Mouse (Mus musculus) small intestine, adult 2 months (tissue): Measurements from ENCODE around the gene Hhat. TPM values are rescaled to one million over a fixed set of nuclear protein-coding genes. Genes with fewer than 3 reads are reported as not detected.

Source experiments
- H3K27ac ChIP-seq: fragments of 200-500 bp; 2 replicates; pipeline ENCODE4 v1.5.1; 2012; ENCODE audit warnings: low read depth, low read length, control low read depth, inconsistent platforms; ENCODE audit not compliant: insufficient read depth
- H3K27me3 ChIP-seq: fragments of 200-500 bp; 2 replicates; pipeline ENCODE4 v1.6.1; 2012; ENCODE audit warnings: mild to moderate bottlenecking, moderate library complexity, low read length, inconsistent platforms; ENCODE audit not compliant: control insufficient read depth, insufficient read depth
- H3K36me3 ChIP-seq: fragments of 200-500 bp; 2 replicates; pipeline ENCODE4 v1.6.1; 2012; ENCODE audit warnings: mild to moderate bottlenecking, low read length, control low read depth, inconsistent platforms; ENCODE audit not compliant: control insufficient read depth, insufficient read depth
- H3K4me1 ChIP-seq: fragments of 200-500 bp; 2 replicates; pipeline ENCODE4 v1.6.1; 2012; ENCODE audit warnings: low read length, inconsistent platforms, mixed read lengths; ENCODE audit not compliant: control insufficient read depth, insufficient read depth, insufficient read length
- H3K4me3 ChIP-seq: fragments of 200-500 bp; 2 replicates; pipeline ENCODE4 v1.5.1; 2012; ENCODE audit warnings: low read depth, mild to moderate bottlenecking, control low read depth, inconsistent platforms, low read length, moderate library complexity
- CTCF ChIP-seq: fragments of 200-500 bp; IDR thresholded peaks from 2 replicates; pipeline ENCODE4 v1.5.1; 2012; ENCODE audit warnings: low read depth, mild to moderate bottlenecking, control low read depth, inconsistent platforms, low read length, moderate library complexity, mixed read lengths; ENCODE audit not compliant: insufficient replicate concordance, insufficient read length; ENCODE audit errors: extremely low read depth
- POLR2A ChIP-seq: fragments of 200-500 bp; IDR thresholded peaks from 2 replicates; pipeline ENCODE4 v1.6.1; 2012; ENCODE audit warnings: low read depth, mild to moderate bottlenecking, control low read depth, inconsistent platforms, low read length, moderate library complexity
- WGBS: fragments of 180-500 bp; shearing (Covaris S2); methylation state at CpG from one replicate; pipeline ENCODE4 v1.1.7; 2018; 5-methylcytosine and 5-hydroxymethylcytosine counted together
- polyA plus RNA-seq: library from polyadenylated mRNA; depleted of rRNA; stranded (reverse); fragments of >200 nt; gene quantifications from 2 replicates; pipeline ENCODE4 v1.2.3, GENCODE M21; 2012

The Hhat gene
- polyA plus RNA-seq, 1 experiment, result 3.1 TPM

DNA sequence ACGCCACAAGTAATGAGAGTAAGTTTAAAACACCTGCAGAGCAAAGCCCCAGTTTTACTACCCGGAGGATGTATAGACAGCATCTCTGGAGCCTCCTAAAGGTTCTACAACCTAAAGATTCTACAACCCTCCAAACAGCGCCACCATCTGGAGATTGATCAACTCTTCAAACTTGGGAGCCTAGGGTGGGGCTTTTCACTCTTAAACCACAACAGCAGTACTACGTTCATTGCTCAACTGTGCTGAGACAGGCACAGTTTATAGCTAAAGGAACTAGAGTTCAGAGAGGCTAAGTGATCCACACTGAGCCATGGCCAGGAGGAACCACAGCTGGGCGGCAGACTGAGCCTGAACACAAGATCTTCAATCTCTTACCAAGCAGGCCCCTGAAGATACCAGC lies 107.9 kb downstream of the Hhat start:
- H3K4me1 ChIP-seq, result no peaks in the 10 kb centered on the region
- no peaks in the 10 kb centered on the region for H3K27me3 ChIP-seq
- no peak overlapping the region for H3K4me3 ChIP-seq
- TF ChIP-seq POLR2A (no peak), CTCF (no peak)
- no peak overlapping the region for H3K27ac ChIP-seq
- WGBS, result 81% methylated on average over 5 of the region's 5 CpGs
- no peaks in the 10 kb centered on the region for H3K36me3 ChIP-seq

DNA sequence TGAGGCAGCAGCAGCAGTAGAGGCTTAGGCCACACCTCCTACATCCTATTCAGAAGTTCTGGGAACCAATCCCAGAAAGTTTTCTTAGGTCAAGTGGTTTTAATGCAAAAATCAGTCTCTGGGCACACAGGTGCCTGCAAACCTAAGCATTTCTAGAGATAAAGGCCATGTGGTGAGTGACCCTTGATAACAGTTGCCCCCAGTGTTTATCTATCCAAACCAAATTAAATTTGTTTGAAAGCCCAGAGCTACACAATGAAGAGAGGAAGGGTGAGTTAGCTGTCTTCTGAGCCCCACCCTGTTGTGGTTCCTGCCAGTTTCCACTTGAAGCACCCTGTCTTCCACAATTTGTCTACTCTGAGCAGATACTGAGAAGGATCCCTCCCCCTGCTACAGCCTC lies 109.4 kb downstream of the Hhat start:
- H3K36me3 ChIP-seq, result no peaks in the 10 kb centered on the region
- no peak overlapping the region for H3K27ac ChIP-seq
- H3K4me3 ChIP-seq, result no peak overlapping the region
- TF ChIP-seq CTCF, result no peak
- no peak for TF ChIP-seq POLR2A
- H3K4me1 ChIP-seq, result no peaks in the 10 kb centered on the region
- no peaks in the 10 kb centered on the region for H3K27me3 ChIP-seq

DNA sequence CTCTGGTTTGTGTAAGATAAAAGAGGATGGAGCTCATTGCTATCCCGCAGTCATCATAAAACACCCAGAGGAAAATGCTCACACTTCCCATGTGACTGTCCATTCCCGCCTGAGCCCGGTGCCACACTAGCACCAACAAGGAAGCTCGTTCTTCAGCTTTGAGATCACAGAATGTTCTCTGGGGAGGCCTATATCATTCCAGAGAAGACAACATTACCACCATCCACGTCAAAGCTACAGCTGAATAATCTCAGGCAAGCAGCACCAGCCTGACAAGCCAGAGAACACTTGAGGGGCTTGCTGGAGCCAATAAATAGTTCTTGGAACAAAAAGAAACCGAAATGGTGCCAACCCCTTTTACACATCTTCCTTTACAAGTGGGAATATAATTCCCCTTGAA lies 113.6 kb downstream of the Hhat start:
- H3K27ac ChIP-seq, result no peak overlapping the region
- TF ChIP-seq CTCF (no peak), POLR2A (no peak)
- 76% methylated on average over 6 of the region's 6 CpGs for WGBS

DNA sequence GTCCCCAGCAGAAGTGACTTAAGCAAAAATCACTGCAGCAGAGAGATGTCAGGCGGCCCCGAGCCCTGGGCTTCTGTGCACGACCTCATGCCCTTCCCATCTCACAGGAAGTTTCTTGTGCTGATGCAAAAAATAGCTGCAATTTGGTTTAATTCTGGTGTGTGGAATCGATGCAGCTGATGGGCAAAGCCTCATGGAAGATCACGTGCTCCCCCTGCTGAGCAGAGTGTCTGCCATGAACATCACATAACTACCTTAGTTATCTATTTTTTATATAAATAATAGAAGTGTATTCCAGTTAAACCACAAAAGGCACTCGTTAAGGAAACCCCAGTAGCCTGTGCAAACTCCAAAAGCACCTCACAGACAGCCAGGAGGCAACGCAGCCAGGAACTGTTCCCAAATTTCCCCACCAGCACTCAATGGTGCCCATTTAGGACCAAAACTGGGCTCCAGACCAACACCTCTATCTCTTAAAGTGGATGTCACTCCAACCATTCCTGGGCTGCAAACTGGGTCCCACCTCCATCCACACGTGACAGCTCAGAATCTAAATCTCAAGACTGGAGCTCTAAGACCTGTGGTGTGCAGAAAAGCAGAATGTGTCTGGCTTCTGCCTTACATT lies 118.9 kb downstream of the Hhat start:
- no peak overlapping the region for H3K4me3 ChIP-seq
- H3K4me1 ChIP-seq, result no peaks in the 10 kb centered on the region
- no peaks in the 10 kb centered on the region for H3K36me3 ChIP-seq
- H3K27me3 ChIP-seq, result no peaks in the 10 kb centered on the region
- 81% methylated on average over 8 of the region's 8 CpGs for WGBS
- H3K27ac ChIP-seq, result no peak overlapping the region
- no peak for TF ChIP-seq CTCF
- no peak for TF ChIP-seq POLR2A

More for the DNA sequence above, 113.6 kb downstream of the Hhat start:
- Histone ChIP-seq H3K4me3 (no peak overlapping the region), H3K27me3 (no peaks in the 10 kb centered on the region), H3K36me3 (no peaks in the 10 kb centered on the region), H3K4me1 (no peaks in the 10 kb centered on the region)

DNA sequence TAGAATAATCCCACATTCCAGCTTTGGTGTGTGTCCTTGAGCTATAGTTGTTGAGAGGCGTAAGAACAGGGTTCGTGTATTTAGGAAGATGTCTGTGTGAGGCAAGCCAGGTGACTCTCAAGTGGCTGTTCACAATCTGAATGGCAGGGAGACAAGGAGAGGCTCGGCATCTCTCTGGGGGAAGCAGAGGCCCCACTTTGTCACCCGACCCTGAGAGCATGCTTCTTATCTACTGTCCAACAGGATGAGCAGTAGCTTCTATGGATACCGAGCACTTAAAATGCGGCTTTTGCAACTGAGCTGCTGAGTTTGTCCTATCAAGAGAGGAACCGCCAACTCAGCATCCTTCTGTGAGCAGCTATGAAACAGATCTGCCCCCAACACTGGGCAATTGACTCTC lies 120.4 kb downstream of the Hhat start:
- H3K27me3 ChIP-seq, result no peaks in the 10 kb centered on the region
- H3K27ac ChIP-seq, result no peak overlapping the region
- no peaks in the 10 kb centered on the region for H3K36me3 ChIP-seq
- TF ChIP-seq POLR2A (no peak), CTCF (no peak)
- H3K4me1 ChIP-seq, result no peaks in the 10 kb centered on the region
- 79% methylated on average over 7 of the region's 7 CpGs for WGBS
- no peak overlapping the region for H3K4me3 ChIP-seq

DNA sequence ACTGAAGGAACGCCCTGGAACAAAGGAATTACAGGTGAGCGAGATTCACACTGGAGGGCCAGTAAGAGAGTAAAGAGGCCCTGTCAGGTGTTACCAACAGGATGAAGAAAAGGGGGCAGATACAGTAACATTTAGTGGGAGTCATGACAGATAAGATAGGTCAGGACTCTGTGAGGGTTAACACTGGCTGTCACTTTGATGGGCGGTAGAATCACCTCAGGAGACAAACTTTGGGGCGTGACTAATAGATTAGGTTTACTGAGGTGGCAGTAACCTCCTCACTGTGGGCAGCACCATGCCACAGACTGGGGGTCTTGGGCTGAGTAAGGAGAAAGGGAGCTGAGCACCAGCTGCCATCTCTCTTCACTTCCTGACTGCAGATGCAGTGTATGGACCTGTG lies 121.0 kb downstream of the Hhat start:
- Histone ChIP-seq H3K27ac (no peak overlapping the region), H3K4me3 (no peak overlapping the region), H3K36me3 (no peaks in the 10 kb centered on the region), H3K27me3 (no peaks in the 10 kb centered on the region), H3K4me1 (no peaks in the 10 kb centered on the region)
- TF ChIP-seq POLR2A, result no peak
- TF ChIP-seq CTCF, result no peak
- WGBS, result 80% methylated on average over 4 of the region's 4 CpGs

DNA sequence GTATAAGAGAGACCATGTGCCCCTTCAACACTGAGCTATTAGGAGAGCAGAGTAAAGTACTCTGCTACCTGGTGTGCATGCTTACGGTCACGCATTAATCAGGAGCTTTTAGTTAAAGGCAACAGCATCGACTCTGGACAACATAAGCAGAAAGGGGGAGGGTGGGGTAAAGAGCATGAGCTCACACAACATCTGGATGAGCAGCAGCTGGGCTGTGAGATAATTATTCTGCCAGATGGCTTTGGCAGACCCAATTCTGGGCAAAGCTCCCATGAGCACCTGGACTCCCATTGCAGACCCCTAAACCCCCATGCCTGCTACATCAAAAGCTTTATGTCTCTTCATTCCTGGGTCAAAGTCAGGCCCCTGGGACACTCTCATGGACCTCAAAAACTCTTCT lies 121.8 kb downstream of the Hhat start:
- no peak for TF ChIP-seq CTCF
- no peak for TF ChIP-seq POLR2A
- 69% methylated on average over 3 of the region's 3 CpGs for WGBS

DNA sequence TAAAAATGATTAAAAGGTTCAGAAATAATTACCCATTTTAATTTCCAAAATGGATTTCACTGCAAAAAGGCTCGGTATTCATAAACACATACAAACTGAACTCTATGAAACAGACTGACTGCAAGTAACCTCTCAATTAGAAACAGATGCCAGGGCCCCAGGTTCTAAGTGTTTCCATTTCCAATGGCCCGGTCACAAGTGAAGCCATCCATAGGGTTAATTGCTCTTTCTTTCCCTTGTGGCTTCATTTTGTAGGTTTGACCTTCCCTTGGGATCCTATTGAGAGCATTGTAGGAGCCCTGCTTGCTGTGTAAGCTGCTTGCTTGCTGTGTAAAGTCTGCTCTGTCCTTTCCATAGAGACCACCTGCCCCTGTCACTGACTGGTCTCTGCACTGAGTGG lies 123.7 kb downstream of the Hhat start:
- WGBS, result 89% methylated on average over 2 of the region's 2 CpGs
- TF ChIP-seq POLR2A, result no peak
- no peak for TF ChIP-seq CTCF

More for the DNA sequence above, 121.8 kb downstream of the Hhat start:
- H3K4me1 ChIP-seq, result no peaks in the 10 kb centered on the region
- H3K4me3 ChIP-seq, result no peak overlapping the region
- H3K27ac ChIP-seq, result no peak overlapping the region
- H3K36me3 ChIP-seq, result no peaks in the 10 kb centered on the region
- H3K27me3 ChIP-seq, result no peaks in the 10 kb centered on the region

More for the DNA sequence above, 123.7 kb downstream of the Hhat start:
- H3K4me3 ChIP-seq, result no peak overlapping the region
- no peaks in the 10 kb centered on the region for H3K4me1 ChIP-seq
- H3K27ac ChIP-seq, result no peak overlapping the region
- H3K36me3 ChIP-seq, result no peaks in the 10 kb centered on the region
- H3K27me3 ChIP-seq, result no peaks in the 10 kb centered on the region
